Mouse (Mus musculus): Measurements from ENCODE around the gene Nos1.

Gene Nos1

GRCm38 (mm10) chr5:117825336-117825735 is 44.5 kb downstream of the Nos1 start:
- in situ Hi-C loops (cut with MboI; ENCODE audit: low pct_unique_long_range_greater_than_20kb in 1 of 2, low sequenced_read_pairs in 2 of 2, unreplicated experiment in 1 of 2) = loop anchor here in 1 of 2 experiments (10.0 kb wide), 1 partner anchor 311 kb away; no protein-coding TSS in a partner anchor

- in situ Hi-C loops (cut with MboI; ENCODE audit: low pct_unique_long_range_greater_than_20kb in 1 of 2, low sequenced_read_pairs in 2 of 2, unreplicated experiment in 1 of 2) = loop anchor here in 1 of 2 experiments (10.0 kb wide), 1 partner anchor 313 kb away; no protein-coding TSS in a partner anchor
Measured at GRCm38 (mm10) chr5:117827366-117827765, 46.5 kb downstream of the Nos1 start.

DNA sequence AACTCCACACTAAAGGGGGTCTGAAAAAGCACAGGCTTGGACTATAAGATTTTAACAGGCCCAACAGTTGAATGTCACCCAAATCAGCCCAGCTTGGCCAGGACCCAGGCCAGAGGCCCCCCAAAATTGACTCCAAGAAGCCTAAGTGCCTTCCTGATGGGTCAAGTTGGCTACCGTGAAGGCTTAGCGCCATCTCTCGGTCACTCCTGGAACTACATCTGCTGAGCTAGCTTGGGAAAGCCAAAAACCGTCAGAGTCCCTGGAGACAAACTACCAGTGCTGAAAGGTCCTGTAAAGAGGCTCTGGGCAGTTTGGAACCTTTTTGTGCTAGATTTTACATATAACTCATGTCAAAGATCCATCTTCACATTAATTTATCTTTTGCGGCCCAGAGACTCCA is 56.1 kb downstream of the Nos1 start:
- in situ Hi-C loops (cut with MboI; ENCODE audit: low pct_unique_long_range_greater_than_20kb in 1 of 2, low sequenced_read_pairs in 2 of 2, unreplicated experiment in 1 of 2) = no loop called here

DNA sequence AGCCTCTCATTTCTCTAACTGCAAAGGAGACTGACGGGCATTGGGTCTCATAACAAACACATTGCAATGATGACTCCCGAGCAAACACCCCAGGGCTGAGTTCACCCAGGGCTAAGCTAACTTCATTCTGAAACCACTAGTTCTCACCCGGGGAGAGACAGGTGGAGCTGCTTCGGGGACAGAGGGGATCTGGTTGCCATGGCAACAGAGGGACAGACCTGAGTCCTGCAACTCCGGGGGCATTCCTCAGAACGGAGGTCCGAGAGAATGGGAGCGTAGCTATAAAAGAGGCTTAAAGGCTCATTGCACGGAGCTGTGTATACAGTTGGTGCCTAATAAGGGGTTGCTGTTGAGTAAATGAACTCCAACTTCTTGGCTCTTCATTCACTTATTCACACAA is 56.9 kb downstream of the Nos1 start:
- in situ Hi-C loops (cut with MboI; ENCODE audit: low pct_unique_long_range_greater_than_20kb in 1 of 2, low sequenced_read_pairs in 2 of 2, unreplicated experiment in 1 of 2) = no loop called here

GRCm38 (mm10) chr5:117839501-117839900 is 58.7 kb downstream of the Nos1 start:
- in situ Hi-C loops (cut with MboI; ENCODE audit: low pct_unique_long_range_greater_than_20kb in 1 of 2, low sequenced_read_pairs in 2 of 2, unreplicated experiment in 1 of 2) = no loop called here

- in situ Hi-C loops (cut with MboI; ENCODE audit: low pct_unique_long_range_greater_than_20kb in 1 of 2, low sequenced_read_pairs in 2 of 2, unreplicated experiment in 1 of 2) = no loop called here
Measured at GRCm38 (mm10) chr5:117840203-117840602, 59.4 kb downstream of the Nos1 start.

- in situ Hi-C loops (cut with MboI; ENCODE audit: low pct_unique_long_range_greater_than_20kb in 1 of 2, low sequenced_read_pairs in 2 of 2, unreplicated experiment in 1 of 2) = no loop called here
Measured at GRCm38 (mm10) chr5:117840988-117841387, 60.2 kb downstream of the Nos1 start.

- in situ Hi-C loops (cut with MboI; ENCODE audit: low pct_unique_long_range_greater_than_20kb in 1 of 2, low sequenced_read_pairs in 2 of 2, unreplicated experiment in 1 of 2) = no loop called here
Measured at GRCm38 (mm10) chr5:117841651-117842347, 61.0 kb downstream of the Nos1 start.

- in situ Hi-C loops (cut with MboI; ENCODE audit: low pct_unique_long_range_greater_than_20kb in 1 of 2, low sequenced_read_pairs in 2 of 2, unreplicated experiment in 1 of 2) = no loop called here
Measured at GRCm38 (mm10) chr5:117842699-117843098, 61.9 kb downstream of the Nos1 start.

- in situ Hi-C loops (cut with MboI; ENCODE audit: low pct_unique_long_range_greater_than_20kb in 1 of 2, low sequenced_read_pairs in 2 of 2, unreplicated experiment in 1 of 2) = no loop called here
Measured at GRCm38 (mm10) chr5:117844611-117845010, 63.8 kb downstream of the Nos1 start.

- in situ Hi-C loops (cut with MboI; ENCODE audit: low pct_unique_long_range_greater_than_20kb in 1 of 2, low sequenced_read_pairs in 2 of 2, unreplicated experiment in 1 of 2) = no loop called here
Measured at GRCm38 (mm10) chr5:117850474-117850873, 69.6 kb downstream of the Nos1 start.

- in situ Hi-C loops (cut with MboI; ENCODE audit: low pct_unique_long_range_greater_than_20kb in 1 of 2, low sequenced_read_pairs in 2 of 2, unreplicated experiment in 1 of 2) = no loop called here
Measured at GRCm38 (mm10) chr5:117853741-117854140, 72.9 kb downstream of the Nos1 start.

DNA sequence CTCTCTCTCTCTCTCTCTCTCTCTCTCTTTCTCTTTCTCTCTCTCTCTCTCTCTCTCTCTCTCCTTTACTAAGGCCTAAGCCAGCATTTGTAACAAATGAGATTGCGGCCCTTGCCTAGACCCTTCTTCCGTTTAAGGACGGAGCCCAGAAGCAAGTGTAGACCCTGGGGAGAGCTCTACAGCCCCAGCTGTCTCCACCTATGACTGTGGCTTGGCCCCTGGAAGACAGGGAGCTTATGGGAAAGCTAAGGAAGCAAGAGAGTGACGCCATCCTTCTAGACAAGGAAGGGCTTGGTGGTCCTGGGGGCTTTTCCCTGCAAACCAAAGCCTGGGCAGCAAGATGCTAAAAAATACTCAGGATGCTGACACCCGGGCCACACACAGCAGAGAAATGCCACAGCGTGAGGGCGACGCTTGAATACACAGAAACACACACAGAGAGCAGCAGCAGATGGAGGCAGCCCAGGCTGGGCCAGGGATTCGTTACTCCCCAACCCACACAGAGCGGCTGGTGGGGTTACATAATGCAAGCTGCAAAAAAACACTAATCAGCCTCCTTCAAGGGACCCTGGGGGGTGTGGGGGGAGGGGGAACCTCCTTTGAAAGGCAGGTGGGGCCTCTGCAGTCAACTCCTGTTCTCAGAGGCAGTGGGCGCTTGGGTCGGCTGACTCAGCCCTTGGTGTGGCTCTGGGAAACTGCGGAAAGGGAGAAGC is 83.9 kb downstream of the Nos1 start:
- in situ Hi-C loops (cut with MboI; ENCODE audit: low pct_unique_long_range_greater_than_20kb in 1 of 2, low sequenced_read_pairs in 2 of 2, unreplicated experiment in 1 of 2) = no loop called here

DNA sequence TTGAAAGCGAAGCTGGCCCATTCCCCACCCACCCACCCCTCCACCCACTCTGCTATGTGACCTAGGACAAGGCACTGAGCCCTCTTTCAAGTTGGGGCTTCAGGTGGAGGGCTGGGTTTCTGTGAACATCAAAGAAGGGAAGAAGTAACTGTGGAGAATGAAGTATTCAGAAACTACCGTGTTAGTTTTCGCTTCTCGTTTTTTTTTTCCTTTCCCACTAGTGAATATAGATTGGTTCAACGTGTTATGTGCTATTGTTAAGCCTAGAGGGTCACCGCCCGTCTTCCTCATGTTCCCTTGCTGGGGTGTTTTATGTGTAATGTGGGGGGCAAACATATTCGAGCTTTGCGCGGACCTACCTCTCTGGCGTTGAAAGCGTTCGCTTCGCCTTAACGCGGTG is 85.0 kb downstream of the Nos1 start:
- in situ Hi-C loops (cut with MboI; ENCODE audit: low pct_unique_long_range_greater_than_20kb in 1 of 2, low sequenced_read_pairs in 2 of 2, unreplicated experiment in 1 of 2) = no loop called here

DNA sequence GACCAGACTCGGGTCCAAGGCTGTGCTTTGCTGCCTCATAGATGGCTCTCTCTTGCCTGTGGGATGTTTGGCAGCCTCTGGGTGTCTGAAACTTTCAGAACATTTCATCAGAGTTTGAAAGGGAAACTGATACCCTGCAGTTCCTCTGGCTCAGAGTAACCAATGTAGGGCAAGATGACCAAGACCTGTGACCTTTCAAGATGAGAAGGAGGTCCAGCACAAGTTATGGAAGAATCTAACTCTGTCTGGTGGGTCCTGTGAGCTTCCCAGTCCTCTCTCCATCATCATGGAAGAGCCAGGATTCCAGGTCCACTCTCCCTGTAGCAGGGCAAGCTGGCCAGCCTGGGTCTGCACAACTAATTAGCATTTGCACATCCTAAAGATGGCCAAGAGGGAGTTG is 90.8 kb downstream of the Nos1 start:
- in situ Hi-C loops (cut with MboI; ENCODE audit: low pct_unique_long_range_greater_than_20kb in 1 of 2, low sequenced_read_pairs in 2 of 2, unreplicated experiment in 1 of 2) = no loop called here

- in situ Hi-C loops (cut with MboI; ENCODE audit: low pct_unique_long_range_greater_than_20kb in 1 of 2, low sequenced_read_pairs in 2 of 2, unreplicated experiment in 1 of 2) = no loop called here
Measured at GRCm38 (mm10) chr5:117873807-117874206, 93.0 kb downstream of the Nos1 start.

DNA sequence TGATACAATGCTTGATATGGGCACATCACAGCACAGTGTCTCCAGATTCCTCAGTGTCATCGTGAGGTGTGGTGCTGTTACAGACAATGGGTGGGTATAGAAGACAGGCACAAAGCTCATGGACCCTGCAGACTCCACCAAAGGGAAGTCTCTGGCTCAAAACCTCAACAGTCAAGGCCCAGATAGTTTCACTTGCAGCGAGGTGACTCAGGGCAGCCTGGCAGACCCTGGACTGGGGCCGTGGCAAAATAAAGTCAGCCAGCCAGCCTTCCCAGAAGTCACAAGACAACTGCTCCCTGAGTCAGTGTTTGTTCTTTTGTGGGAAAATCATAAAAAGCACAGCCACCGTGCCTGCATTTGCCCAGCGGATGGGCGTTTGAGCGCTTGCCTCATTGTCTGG is 93.4 kb downstream of the Nos1 start:
- in situ Hi-C loops (cut with MboI; ENCODE audit: low pct_unique_long_range_greater_than_20kb in 1 of 2, low sequenced_read_pairs in 2 of 2, unreplicated experiment in 1 of 2) = no loop called here

- in situ Hi-C loops (cut with MboI; ENCODE audit: low pct_unique_long_range_greater_than_20kb in 1 of 2, low sequenced_read_pairs in 2 of 2, unreplicated experiment in 1 of 2) = no loop called here
Measured at GRCm38 (mm10) chr5:117879136-117879535, 98.3 kb downstream of the Nos1 start.

DNA sequence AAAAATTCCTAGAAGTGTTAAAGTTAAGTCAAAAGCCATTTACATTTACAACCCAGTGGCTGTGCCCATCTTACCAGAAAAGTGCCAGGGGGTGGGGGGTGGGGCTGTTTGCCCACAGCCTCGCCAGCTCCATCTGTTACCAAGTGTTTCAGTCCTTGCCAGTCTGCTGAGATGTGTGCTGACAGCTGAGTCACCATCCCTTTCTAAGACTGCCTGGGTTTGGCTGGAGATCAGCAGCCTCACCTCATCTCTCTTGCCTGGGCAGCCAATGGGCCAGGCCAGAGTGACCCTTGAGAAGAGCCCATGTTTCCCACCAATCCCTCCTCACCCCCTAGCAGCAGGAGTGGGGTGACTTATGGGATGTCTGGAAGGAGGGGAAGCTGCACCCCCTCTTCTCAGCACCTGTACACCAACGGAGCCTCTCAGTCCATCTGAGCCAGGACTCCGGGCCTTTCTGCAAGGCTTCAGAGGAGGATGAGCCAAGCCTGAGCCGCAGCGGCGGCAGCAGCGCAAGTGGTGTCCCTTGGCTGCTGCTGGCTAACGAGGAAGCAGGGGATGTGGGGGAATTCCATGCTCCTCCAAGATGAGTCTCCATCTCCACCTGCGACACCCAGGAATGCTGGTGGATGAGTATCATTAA is 100.2 kb downstream of the Nos1 start:
- in situ Hi-C loops (cut with MboI; ENCODE audit: low pct_unique_long_range_greater_than_20kb in 1 of 2, low sequenced_read_pairs in 2 of 2, unreplicated experiment in 1 of 2) = no loop called here

All from mouse embryonic stem cell (cell line).